In the genomic region with DNA sequence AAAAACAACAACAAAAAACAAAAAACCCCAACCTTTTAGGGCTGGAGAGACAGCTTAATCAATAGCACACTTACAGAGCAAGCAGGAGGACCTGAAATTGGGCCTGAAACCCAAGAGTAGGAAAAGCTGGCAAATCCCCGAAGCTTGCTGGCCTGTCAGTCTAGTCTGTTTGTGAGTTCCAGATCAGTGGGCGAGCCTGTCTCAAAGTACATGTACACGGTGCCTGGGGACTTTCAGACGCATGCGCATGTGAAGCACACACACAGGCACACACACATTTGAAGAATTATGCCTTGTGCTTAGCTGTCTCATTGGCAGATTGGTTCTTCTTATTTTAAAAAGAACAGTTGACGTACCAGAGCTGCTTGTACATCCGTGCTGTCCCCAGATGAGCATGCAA, we compare ENCODE assay signal across 21 mouse cellular contexts. TPM values are rescaled to one million over a fixed set of nuclear protein-coding genes. Genes with fewer than 3 reads are reported as not detected.
DNase-seq lines count a peak whose midpoint lies in the region; ATAC-seq and TF ChIP-seq lines count a peak whose summit lies in the region.
"Had no signal": no experiment of that assay in that cellular context is flagged by ENCODE, and none has a peak within 500 bp of the region (broad histone marks: within the 10 kb centered on the region; RNA-seq: fewer than 3 reads in every experiment).

No protein-coding gene starts in this region.

- no peaks in the 10 kb centered on the region for H3K9me3 ChIP-seq in kidney, embryonic 16.5 days (ENCODE audit: low read length)
- H3K9me3 ChIP-seq in intestine, postnatal 0 days (ENCODE audit: control insufficient read depth): no peaks in the 10 kb centered on the region
- H3K9me3 ChIP-seq: embryonic facial prominence, embryonic 12.5 days; limb, embryonic 12.5 days; liver, embryonic 15.5 days had no signal

- H3K27me3 ChIP-seq in kidney, embryonic 16.5 days (ENCODE audit: insufficient read depth, low read length): no peaks in the 10 kb centered on the region
- H3K27me3 ChIP-seq in intestine, postnatal 0 days (replicated peaks; ENCODE audit: control insufficient read depth, insufficient read depth, low read length): no peaks in the 10 kb centered on the region
- H3K27me3 ChIP-seq: embryonic facial prominence, embryonic 12.5 days; limb, embryonic 12.5 days; liver, embryonic 15.5 days had no signal

- no peak overlapping the region for H3K27ac ChIP-seq in kidney, embryonic 16.5 days (ENCODE audit: low read length)
- peak overlapping the region; percentile 75 for H3K27ac ChIP-seq in layer of hippocampus, adult 2 months
- no peak overlapping the region for H3K27ac ChIP-seq in intestine, postnatal 0 days (ENCODE audit: low read depth, low read length)
- H3K27ac ChIP-seq: embryonic facial prominence, embryonic 12.5 days; hindbrain, postnatal 0 days; kidney, postnatal 0 days; limb, embryonic 12.5 days; liver, embryonic 15.5 days had no signal

- no peaks in the 10 kb centered on the region for H3K36me3 ChIP-seq in kidney, embryonic 16.5 days (ENCODE audit: insufficient read depth, low read length)
- no peaks in the 10 kb centered on the region for H3K36me3 ChIP-seq in intestine, postnatal 0 days (ENCODE audit: control insufficient read depth, insufficient read depth)
- H3K36me3 ChIP-seq: embryonic facial prominence, embryonic 12.5 days; limb, embryonic 12.5 days; liver, embryonic 15.5 days had no signal

- H3K4me3 ChIP-seq in kidney, embryonic 16.5 days (ENCODE audit: low read length): no peak overlapping the region
- H3K4me3 ChIP-seq in layer of hippocampus, adult 2 months: no peak overlapping the region
- no peak overlapping the region for H3K4me3 ChIP-seq in intestine, postnatal 0 days (ENCODE audit: low read depth, low read length)
- H3K4me3 ChIP-seq: embryonic facial prominence, embryonic 12.5 days; erythroblast, embryonic 14.5 days; limb, embryonic 12.5 days; liver, embryonic 15.5 days had no signal

- H3K4me2 ChIP-seq in kidney, embryonic 16.5 days (replicated peaks; ENCODE audit: low read depth, low read length): no peak overlapping the region
- H3K4me2 ChIP-seq in intestine, postnatal 0 days (replicated peaks; ENCODE audit: low read depth): no peak overlapping the region
- H3K4me2 ChIP-seq: embryonic facial prominence, embryonic 12.5 days; limb, embryonic 12.5 days; liver, embryonic 15.5 days; midbrain, embryonic 11.5 days had no signal

- WGBS in kidney, embryonic 16.5 days: 82% methylated on average over 7 of the region's 7 CpGs
- WGBS in intestine, postnatal 0 days: 83% methylated on average over 7 of the region's 7 CpGs

- no peak for ATAC-seq in kidney, embryonic 16.5 days (ENCODE audit: low FRiP score, low TSS enrichment)
- no peak for ATAC-seq in intestine, postnatal 0 days
- ATAC-seq: forebrain, embryonic 14.5 days; hindbrain, postnatal 0 days; lung, postnatal 0 days had no signal

- H3K4me1 ChIP-seq in kidney, embryonic 16.5 days (ENCODE audit: insufficient read depth, low read length): no peaks in the 10 kb centered on the region
- H3K4me1 ChIP-seq in intestine, postnatal 0 days (replicated peaks; ENCODE audit: control insufficient read depth, insufficient read depth, low read length): no peaks in the 10 kb centered on the region
- H3K4me1 ChIP-seq: embryonic facial prominence, embryonic 12.5 days; limb, embryonic 12.5 days; liver, embryonic 15.5 days had no signal

- TF ChIP-seq CTCF in layer of hippocampus, adult 2 months (conservative IDR thresholded peaks at IDR 0.05): no peak
- TF ChIP-seq CTCF in intestine, postnatal 0 days (IDR thresholded peaks at IDR 0.05; ENCODE audit: low read depth): no peak

- H3K9ac ChIP-seq in kidney, embryonic 16.5 days (replicated peaks; ENCODE audit: low read length): no peak overlapping the region
- H3K9ac ChIP-seq in intestine, postnatal 0 days (ENCODE audit: low read depth, low read length): no peak overlapping the region
- H3K9ac ChIP-seq: embryonic facial prominence, embryonic 12.5 days; limb, embryonic 12.5 days; liver, embryonic 15.5 days had no signal

- peak; percentile 41 for DNase-seq in kidney, adult 18-20 months
- DNase-seq in right cerebral cortex, adult 18-20 months: peak; percentile 45
- no peak for DNase-seq in right cerebral cortex, postnatal 10 days (ENCODE audit: low spot score in 2 of 2)
- DNase-seq in layer of hippocampus, adult 2 months (ENCODE audit: low spot score in 2 of 2): peak; percentile 46 to 72
- DNase-seq in thymus, postnatal 10 days (ENCODE audit: low spot score in 2 of 2): no peak
- DNase-seq: cerebellum, adult 8-10 months; gastrocnemius, postnatal 36 days; thymus, postnatal 36 days had no signal

RNA-seq across cellular contexts. Expression of a gene that starts 25.3 kb away (rescaled TPM):
- polyA plus RNA-seq in kidney, embryonic 16.5 days (2015; fragmentation: Nextera tagmentation; extraction: Ambion mirVana): 0.19 and 0.35 TPM in 2 replicates
- 10 to 100 TPM; 46.6 to 48.6 TPM for total RNA-seq in layer of hippocampus, adult 2 months (2021)
- polyA plus RNA-seq in intestine, postnatal 0 days (2015; fragmentation: Nextera tagmentation; extraction: Ambion mirVana): 0.17 and 0.29 TPM in 2 replicates
- total RNA-seq: gastrocnemius, postnatal 36 days; MEL had no signal
- polyA plus RNA-seq: erythroblast, embryonic 14.5 days; kidney, postnatal 0 days; small intestine, adult 2 months had no signal

Comparison
In these comparisons a context has a peak if more than half of its experiments do, and no peak if none do; other contexts are left out.
1. DNase-seq: peak in kidney, adult 18-20 months (single experiment), right cerebral cortex, adult 18-20 months (single experiment) and layer of hippocampus, adult 2 months (2 of 2); none in right cerebral cortex, postnatal 10 days (0 of 2) and thymus, postnatal 10 days (0 of 2).